Mouse (Mus musculus): ENCODE measurements around the gene Gm27027. TPM values are rescaled to one million over a fixed set of nuclear protein-coding genes. Genes with fewer than 3 reads are reported as not detected.

Gene Gm27027
- total RNA-seq, 2 experiments from 2014 or later: not detected

- peak; percentile 81 to 92 for DNase-seq (ENCODE audit: extremely low spot score in 1 of 2, low spot score in 2 of 2)
- no peak overlapping the region for H3K27ac ChIP-seq
- peak; percentile 99 for TF ChIP-seq CTCF (IDR thresholded peaks at IDR 0.05)
- intact Hi-C loops (cut with DNase I): loop anchor here (1.0 kb wide), 1 partner anchor 131 kb away; no protein-coding TSS in a partner anchor
- H3K4me3 ChIP-seq: no peak overlapping the region
Observed at GRCm38 (mm10) chr2:94002331-94002730, 6.2 kb upstream of the Gm27027 start.

GRCm38 (mm10) chr2:94001918-94002317 lies 5.8 kb upstream of the Gm27027 start:
- Histone ChIP-seq H3K4me3 (no peak overlapping the region), H3K27ac (no peak overlapping the region)
- TF ChIP-seq CTCF (IDR thresholded peaks at IDR 0.05): no peak
- intact Hi-C loops (cut with DNase I): loop anchor here (1.0 kb wide), 1 partner anchor 131 kb away; no protein-coding TSS in a partner anchor
- no peak for DNase-seq (ENCODE audit: extremely low spot score in 1 of 2, low spot score in 2 of 2)

- no peak overlapping the region for H3K4me3 ChIP-seq
- no peak for DNase-seq (ENCODE audit: extremely low spot score in 1 of 2, low spot score in 2 of 2)
- no peak overlapping the region for H3K27ac ChIP-seq
- no peak for TF ChIP-seq CTCF (IDR thresholded peaks at IDR 0.05)
- intact Hi-C loops (cut with DNase I): no loop called here
Observed at GRCm38 (mm10) chr2:94001411-94001810, 5.3 kb upstream of the Gm27027 start.

- H3K27ac ChIP-seq: no peak overlapping the region
- intact Hi-C loops (cut with DNase I): no loop called here
- H3K4me3 ChIP-seq: no peak overlapping the region
- no peak for TF ChIP-seq CTCF (IDR thresholded peaks at IDR 0.05)
- DNase-seq (ENCODE audit: extremely low spot score in 1 of 2, low spot score in 2 of 2): no peak
Observed at GRCm38 (mm10) chr2:93992810-93993209, 3.3 kb downstream of the Gm27027 start.

- intact Hi-C loops (cut with DNase I): no loop called here
- no peak for TF ChIP-seq CTCF (IDR thresholded peaks at IDR 0.05)
- DNase-seq (ENCODE audit: extremely low spot score in 1 of 2, low spot score in 2 of 2): peak in 1 of 2 experiments; percentile 24
- Histone ChIP-seq H3K4me3 (no peak overlapping the region), H3K27ac (no peak overlapping the region)
Observed at GRCm38 (mm10) chr2:93992259-93992658, 3.9 kb downstream of the Gm27027 start.

- no peak for TF ChIP-seq CTCF (IDR thresholded peaks at IDR 0.05)
- Histone ChIP-seq H3K4me3 (no peak overlapping the region), H3K27ac (no peak overlapping the region)
Observed at GRCm38 (mm10) chr2:93991336-93991735, 4.8 kb downstream of the Gm27027 start.

GRCm38 (mm10) chr2:93988440-93988839 lies 7.7 kb downstream of the Gm27027 start:
- no peak for DNase-seq (ENCODE audit: extremely low spot score in 1 of 2, low spot score in 2 of 2)
- TF ChIP-seq CTCF (IDR thresholded peaks at IDR 0.05): no peak
- no peak overlapping the region for H3K27ac ChIP-seq
- intact Hi-C loops (cut with DNase I): no loop called here
- H3K4me3 ChIP-seq: no peak overlapping the region

More at GRCm38 (mm10) chr2:93991336-93991735, 4.8 kb downstream of the Gm27027 start:
- DNase-seq (ENCODE audit: extremely low spot score in 1 of 2, low spot score in 2 of 2): no peak
- intact Hi-C loops (cut with DNase I): no loop called here

GRCm38 (mm10) chr2:93982457-93983235 lies 13.5 kb downstream of the Gm27027 start:
- Histone ChIP-seq H3K4me3 (no peak overlapping the region), H3K27ac (no peak overlapping the region)
- DNase-seq (ENCODE audit: extremely low spot score in 1 of 2, low spot score in 2 of 2): no peak
- no peak; the same call in 1 of the 2 replicates for TF ChIP-seq CTCF (IDR thresholded peaks at IDR 0.05)
- intact Hi-C loops (cut with DNase I): no loop called here

- Histone ChIP-seq H3K4me3 (no peak overlapping the region), H3K27ac (no peak overlapping the region; the same call in 1 of the 2 replicates)
- no peak for DNase-seq (ENCODE audit: extremely low spot score in 1 of 2, low spot score in 2 of 2)
- TF ChIP-seq CTCF (IDR thresholded peaks at IDR 0.05): no peak
- intact Hi-C loops (cut with DNase I): no loop called here
Observed at GRCm38 (mm10) chr2:93979249-93980120, 16.7 kb downstream of the Gm27027 start.

GRCm38 (mm10) chr2:93976436-93977252 lies 19.5 kb downstream of the Gm27027 start:
- TF ChIP-seq CTCF (IDR thresholded peaks at IDR 0.05): peak; percentile 35
- intact Hi-C loops (cut with DNase I): loop anchor here (1.0 kb wide), 1 partner anchor 18 kb away; no protein-coding TSS in a partner anchor
- Histone ChIP-seq H3K4me3 (peak overlapping the region; percentile 45), H3K27ac (peak overlapping the region; percentile 85)
- peak; percentile 55 to 65 for DNase-seq (ENCODE audit: extremely low spot score in 1 of 2, low spot score in 2 of 2)

Data from left cerebral cortex, adult 2 months (tissue).